Mouse (Mus musculus) kidney, postnatal 0 days (tissue): ENCODE measurements around the gene Kctd10. TPM values are rescaled to one million over a fixed set of nuclear protein-coding genes. Genes with fewer than 3 reads are reported as not detected.

Experiments used
- ATAC-seq: fragments of 200-750 bp; cut with Nextera tagmentation; replicated peaks from 2 replicates; pipeline ENCODE4 v1.8.0; 2017; ENCODE audit warnings: low read depth, moderate number of reproducible peaks, moderate TSS enrichment, moderate library complexity; ENCODE audit not compliant: low FRiP score
- DNase-seq: peaks from one replicate; pipeline ENCODE4 v3.0.0-alpha.2; 2016; ENCODE audit warnings: low spot score
- H3K27ac ChIP-seq: fragments of 300-500 bp; sonication (generic); 2 replicates; pipeline ENCODE4 v1.5.1; 2014; ENCODE audit warnings: mild to moderate bottlenecking
- H3K27me3 ChIP-seq: fragments of 300-500 bp; sonication (generic); 2 replicates; pipeline ENCODE4 v1.6.1; 2014; ENCODE audit warnings: low read length, mixed read lengths; ENCODE audit not compliant: insufficient read depth
- H3K36me3 ChIP-seq: fragments of 300-500 bp; sonication (generic); 2 replicates; pipeline ENCODE4 v1.6.1; 2014; ENCODE audit warnings: low read length, mixed read lengths; ENCODE audit not compliant: insufficient read depth
- H3K4me1 ChIP-seq: fragments of 300-500 bp; sonication (generic); replicated peaks from 2 replicates; pipeline ENCODE4 v1.6.1; 2014; ENCODE audit warnings: antibody characterized with exemption, low read length, mixed read lengths; ENCODE audit not compliant: insufficient read depth
- H3K4me2 ChIP-seq: fragments of 300-500 bp; sonication (generic); 2 replicates; pipeline ENCODE4 v1.6.1; 2014; ENCODE audit warnings: mild to moderate bottlenecking, low read length, moderate library complexity, mixed read lengths
- H3K4me3 ChIP-seq: fragments of 300-500 bp; sonication (generic); replicated peaks from 2 replicates; pipeline ENCODE4 v1.5.1; 2014; ENCODE audit warnings: low read depth, low read length
- H3K9ac ChIP-seq: fragments of 300-500 bp; sonication (generic); 2 replicates; pipeline ENCODE4 v1.6.1; 2014; ENCODE audit warnings: low read depth, low read length
- H3K9me3 ChIP-seq: fragments of 300-500 bp; sonication (generic); replicated peaks from 2 replicates; pipeline ENCODE4 v1.6.1; 2016; ENCODE audit warnings: low read length, inconsistent platforms, mixed read lengths
- CTCF ChIP-seq: IDR thresholded peaks from 2 replicates; pipeline ENCODE4 v1.5.1; 2016; ENCODE audit warnings: antibody characterized with exemption, low read depth, mild to moderate bottlenecking, moderate library complexity
- WGBS: fragments of 180-500 bp; shearing (Covaris S2); extraction: QIAGEN DNeasy Blood & Tissue Kit; methylation state at CpG from one replicate; pipeline ENCODE4 v1.1.7; 2014; 5-methylcytosine and 5-hydroxymethylcytosine counted together
- polyA plus RNA-seq: library from polyadenylated mRNA; unstranded; fragments of >200 nt; fragmentation: Nextera tagmentation; extraction: Ambion mirVana; gene quantifications from 2 replicates; pipeline ENCODE4 v1.2.1, GENCODE M21; 2015

Gene Kctd10
- polyA plus RNA-seq, 1 experiment from 2014 or later: 80.5 TPM

GRCm38 (mm10) chr5:114359586-114359985, 20.7 kb downstream of the Kctd10 start:
- Histone ChIP-seq H3K9ac (no peak overlapping the region), H3K4me1 (0 out of 2 replicates have a peak, but pooled peaks cover 6% of the 10 kb centered on the region), H3K27ac (no peak overlapping the region), H3K4me2 (no peak overlapping the region), H3K27me3 (no peaks in the 10 kb centered on the region), H3K4me3 (no peak overlapping the region), H3K36me3 (peaks cover 37% of the 10 kb centered on the region), H3K9me3 (no peaks in the 10 kb centered on the region)
- WGBS: 67% methylated on average over 8 of the region's 8 CpGs
- ATAC-seq (no peak), DNase-seq (no peak)
- no peak for TF ChIP-seq CTCF

- no peak overlapping the region for H3K4me2 ChIP-seq
- H3K9me3 ChIP-seq: no peaks in the 10 kb centered on the region
- DNase-seq (no peak), ATAC-seq (no peak)
- no peak overlapping the region for H3K4me3 ChIP-seq
- peaks cover 30% of the 10 kb centered on the region for H3K36me3 ChIP-seq
- 0 out of 2 replicates have a peak, but pooled peaks cover 6% of the 10 kb centered on the region for H3K4me1 ChIP-seq
- WGBS: 83% methylated on average over 10 of the region's 10 CpGs
- H3K9ac ChIP-seq: no peak overlapping the region
- TF ChIP-seq CTCF: no peak
- H3K27ac ChIP-seq: no peak overlapping the region
- H3K27me3 ChIP-seq: no peaks in the 10 kb centered on the region
Observed at GRCm38 (mm10) chr5:114358833-114359232, 21.5 kb downstream of the Kctd10 start.

GRCm38 (mm10) chr5:114356936-114357751, 23.2 kb downstream of the Kctd10 start:
- H3K27me3 ChIP-seq: no peaks in the 10 kb centered on the region
- peak; percentile 81 for ATAC-seq
- TF ChIP-seq CTCF: no peak
- no peaks in the 10 kb centered on the region for H3K9me3 ChIP-seq
- peak overlapping the region; percentile 5; the same call in 1 of the 2 replicates for H3K4me2 ChIP-seq
- peaks cover 15% of the 10 kb centered on the region; the same call in 1 of the 2 replicates for H3K36me3 ChIP-seq
- H3K4me1 ChIP-seq: 0 out of 2 replicates have a peak, but pooled peaks cover 6% of the 10 kb centered on the region
- 42% methylated on average over 23 of the region's 23 CpGs for WGBS
- H3K27ac ChIP-seq: peak overlapping the region; percentile 83
- H3K4me3 ChIP-seq: no peak overlapping the region
- DNase-seq: peak; percentile 85
- no peak overlapping the region for H3K9ac ChIP-seq

- TF ChIP-seq CTCF: peak; percentile 92
- 0 out of 2 replicates have a peak, but pooled peaks cover 6% of the 10 kb centered on the region for H3K4me1 ChIP-seq
- no peak overlapping the region for H3K4me3 ChIP-seq
- H3K9me3 ChIP-seq: no peaks in the 10 kb centered on the region
- H3K27me3 ChIP-seq: no peaks in the 10 kb centered on the region
- DNase-seq: peak; percentile 96
- H3K27ac ChIP-seq: peak overlapping the region; percentile 83
- H3K4me2 ChIP-seq: peak overlapping the region; percentile 5; the same call in 1 of the 2 replicates
- peak; percentile 88 for ATAC-seq
- WGBS: 19% methylated on average over 7 of the region's 7 CpGs
- H3K9ac ChIP-seq: no peak overlapping the region
- peaks cover 7% of the 10 kb centered on the region; the same call in 1 of the 2 replicates for H3K36me3 ChIP-seq
Observed at GRCm38 (mm10) chr5:114356250-114356935, 23.9 kb downstream of the Kctd10 start.

- no peaks in the 10 kb centered on the region for H3K36me3 ChIP-seq
Observed at GRCm38 (mm10) chr5:114351490-114351889, 28.8 kb downstream of the Kctd10 start.

GRCm38 (mm10) chr5:114347005-114347404, 33.3 kb downstream of the Kctd10 start:
- no peak for TF ChIP-seq CTCF
- Histone ChIP-seq H3K4me2 (no peak overlapping the region), H3K27ac (no peak overlapping the region), H3K4me1 (no peaks in the 10 kb centered on the region), H3K9ac (no peak overlapping the region), H3K27me3 (no peaks in the 10 kb centered on the region), H3K4me3 (no peak overlapping the region), H3K36me3 (no peaks in the 10 kb centered on the region), H3K9me3 (no peaks in the 10 kb centered on the region)
- WGBS: 82% methylated on average over 10 of the region's 10 CpGs
- DNase-seq (no peak), ATAC-seq (no peak)

More at GRCm38 (mm10) chr5:114351490-114351889, 28.8 kb downstream of the Kctd10 start:
- ATAC-seq (no peak), DNase-seq (no peak)
- Histone ChIP-seq H3K9me3 (no peaks in the 10 kb centered on the region), H3K27me3 (no peaks in the 10 kb centered on the region), H3K27ac (no peak overlapping the region), H3K4me1 (no peaks in the 10 kb centered on the region), H3K4me3 (no peak overlapping the region), H3K4me2 (no peak overlapping the region), H3K9ac (no peak overlapping the region)
- TF ChIP-seq CTCF: no peak
- WGBS: 56% methylated on average over 10 of the region's 10 CpGs
